Mouse (Mus musculus): ENCODE measurements around the gene Cd19.

DNA sequence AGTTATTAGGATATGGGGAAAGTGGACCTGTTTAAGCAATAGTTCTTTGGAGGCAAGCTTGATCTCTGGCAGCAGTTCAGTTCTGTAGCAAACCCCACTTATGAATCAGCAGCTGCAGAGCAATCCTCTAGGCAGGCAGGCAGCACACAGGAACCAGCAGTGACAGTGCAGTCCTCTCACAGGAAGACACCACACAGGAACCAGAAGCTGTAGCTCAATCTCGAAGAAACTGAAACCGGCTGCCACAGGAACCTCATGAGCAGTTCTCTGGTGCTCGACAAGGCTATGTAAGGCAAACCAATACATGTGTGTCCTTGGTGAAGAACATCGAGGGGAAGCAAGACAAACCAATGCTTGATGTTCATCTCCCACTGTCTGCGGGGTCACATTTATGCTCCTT is 7.1 kb upstream of the Cd19 start:
- no peak for TF ChIP-seq POLR2A (IDR thresholded peaks at IDR 0.05; ENCODE audit: insufficient read depth, low read depth, low read length)
- TF ChIP-seq CTCF (IDR thresholded peaks at IDR 0.05; ENCODE audit: insufficient read depth, low read depth, low read length), result no peak
